Mouse (Mus musculus): ENCODE data around the gene Ddx20. TPM values are rescaled to one million over a fixed set of nuclear protein-coding genes. Genes with fewer than 3 reads are reported as not detected.

Gene Ddx20
- 11.3 TPM for polyA plus RNA-seq (2017; shearing (Covaris generic))

GRCm38 (mm10) chr3:105687324-105688060 lies at the start of gene Ddx20:
Gene Ddx20 (minus strand): TSS chr3:105687574.

GRCm38 (mm10) chr3:105704031-105705008 lies 16.9 kb upstream of the Ddx20 start, which contains the start of gene Inka2:
Gene Inka2 (plus strand): TSS chr3:105704599.

Other genes with a start within 250 kb of the Ddx20 start
- not detected for gene Kcnd3, start 235.2 kb downstream of the Ddx20 start, polyA plus RNA-seq (2017; shearing (Covaris generic))
- gene Inka2, start 17.0 kb upstream of the Ddx20 start, polyA plus RNA-seq (2017; shearing (Covaris generic)) = 4.0 TPM
- 330 TPM for gene Rap1a, start 113.8 kb upstream of the Ddx20 start, polyA plus RNA-seq (2017; shearing (Covaris generic))
- not detected for gene Adora3, start 183.3 kb upstream of the Ddx20 start, polyA plus RNA-seq (2017; shearing (Covaris generic))
- gene Tmigd3, start 183.3 kb upstream of the Ddx20 start, polyA plus RNA-seq (2017; shearing (Covaris generic)) = not detected
- 0.87 TPM for gene I830077J02Rik, start 245.1 kb upstream of the Ddx20 start, polyA plus RNA-seq (2017; shearing (Covaris generic))

Measured in activated CD4-positive, CD25-positive, alpha-beta regulatory T cell, adult 9 weeks (primary cell).